Mouse (Mus musculus): ENCODE data around the gene Plcb3.

The Plcb3 gene

DNA sequence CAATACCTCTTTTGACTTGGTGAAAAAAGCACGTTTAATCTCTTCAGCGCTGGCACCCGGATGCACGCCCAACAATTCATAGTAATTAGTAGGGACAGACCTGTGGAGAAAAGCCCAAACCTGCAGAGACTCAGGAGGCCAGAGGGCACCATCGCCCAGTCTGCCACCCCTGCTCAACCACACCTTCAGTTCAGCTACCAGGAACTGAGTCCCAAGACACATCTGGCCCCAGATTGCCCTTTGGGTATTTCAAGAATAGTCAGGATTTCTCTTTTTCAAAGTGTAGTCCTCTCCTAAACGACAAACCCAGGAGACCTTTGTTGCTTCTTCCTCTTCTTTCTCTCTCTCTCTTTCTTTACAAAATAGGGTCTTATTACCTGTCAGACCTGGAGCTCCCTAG lies 14.4 kb upstream of the Plcb3 start:
- DNase-seq (ENCODE audit: low read depth), result no peak

- no peak for DNase-seq (ENCODE audit: low read depth)
Observed at GRCm38 (mm10) chr19:6989251-6989650, 13.0 kb upstream of the Plcb3 start.

DNA sequence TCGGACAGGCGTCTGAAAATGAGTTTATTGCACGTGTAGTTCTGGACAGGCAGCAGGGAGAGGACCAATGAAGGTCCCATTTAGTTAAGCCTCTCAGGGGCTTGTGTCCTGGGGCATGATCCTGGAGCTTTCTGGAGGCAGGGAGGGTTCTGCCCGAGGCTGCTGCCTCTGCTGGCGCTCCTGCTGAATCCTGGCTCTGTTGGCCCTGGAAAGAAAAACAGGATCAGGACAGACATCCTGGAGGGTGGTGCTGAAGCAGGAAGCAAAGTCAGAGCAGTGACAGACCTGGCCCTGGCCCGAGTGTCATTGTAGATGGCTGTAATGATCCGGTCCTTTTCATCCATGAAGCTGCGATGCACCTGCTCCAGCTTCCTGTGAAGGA lies 11.6 kb upstream of the Plcb3 start:
- no peak for DNase-seq (ENCODE audit: low read depth)

- DNase-seq (ENCODE audit: low read depth), result no peak
Observed at GRCm38 (mm10) chr19:6987061-6987903, 11.0 kb upstream of the Plcb3 start, which contains the start of gene Vegfb. Vegfb (minus strand) TSS chr19:6987651.

DNA sequence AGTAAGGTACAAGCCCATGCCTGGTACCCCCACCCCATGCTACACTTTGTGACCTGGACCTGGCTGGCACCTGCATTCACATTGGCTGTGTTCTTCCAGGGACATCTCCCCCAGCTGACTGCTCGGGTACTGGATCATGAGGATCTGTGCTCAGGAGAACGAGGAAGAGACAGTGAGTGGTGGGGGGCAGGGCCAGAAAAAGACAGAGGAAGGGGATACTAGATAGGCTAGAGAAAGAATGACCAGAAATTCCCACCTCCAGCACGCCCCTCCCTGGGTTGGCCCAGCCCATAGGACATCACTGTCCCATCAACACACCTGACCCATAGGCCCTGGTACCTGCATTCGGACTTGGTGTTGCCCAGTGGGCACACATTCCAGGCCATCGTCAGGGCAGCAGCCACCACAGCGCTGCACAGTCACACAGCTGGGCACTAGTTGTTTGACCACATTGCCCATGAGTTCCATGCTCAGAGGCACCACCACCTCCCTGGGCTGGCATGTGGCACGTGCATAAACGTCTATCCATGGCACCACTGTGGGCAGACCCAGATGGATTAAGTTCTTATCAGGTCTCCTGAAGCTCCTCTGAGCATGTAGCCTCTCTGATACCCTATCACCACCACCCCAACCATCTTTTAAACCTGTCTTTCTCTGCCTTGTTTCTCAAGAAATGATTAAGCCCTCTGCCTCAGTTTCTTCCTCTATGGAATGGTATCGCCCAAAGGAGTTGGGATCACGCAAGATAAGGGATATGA lies 9.9 kb upstream of the Plcb3 start:
- DNase-seq (ENCODE audit: low read depth), result no peak

DNA sequence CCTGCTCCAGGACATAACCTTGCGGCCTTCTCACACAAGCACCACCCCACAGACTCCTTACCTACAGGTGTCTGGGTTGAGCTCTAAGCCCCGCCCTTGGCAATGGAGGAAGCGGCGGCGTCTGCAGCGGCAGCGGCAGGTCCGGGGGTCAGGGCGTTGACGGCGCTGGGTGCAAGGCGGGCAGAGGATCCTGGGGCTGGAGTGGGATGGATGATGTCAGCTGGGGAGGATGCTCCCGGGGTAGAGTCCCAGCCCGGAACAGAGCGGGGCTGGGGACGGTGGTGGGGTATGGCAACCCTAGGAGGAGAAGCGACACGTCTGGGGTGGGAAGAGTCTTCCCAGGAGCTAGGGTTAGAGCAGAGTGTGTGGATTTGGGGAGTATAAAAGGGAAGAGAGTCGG lies 9.0 kb upstream of the Plcb3 start:
- DNase-seq (ENCODE audit: low read depth), result no peak

- no peak for DNase-seq (ENCODE audit: low read depth)
Observed at GRCm38 (mm10) chr19:6983621-6984020, 7.4 kb upstream of the Plcb3 start.

DNA sequence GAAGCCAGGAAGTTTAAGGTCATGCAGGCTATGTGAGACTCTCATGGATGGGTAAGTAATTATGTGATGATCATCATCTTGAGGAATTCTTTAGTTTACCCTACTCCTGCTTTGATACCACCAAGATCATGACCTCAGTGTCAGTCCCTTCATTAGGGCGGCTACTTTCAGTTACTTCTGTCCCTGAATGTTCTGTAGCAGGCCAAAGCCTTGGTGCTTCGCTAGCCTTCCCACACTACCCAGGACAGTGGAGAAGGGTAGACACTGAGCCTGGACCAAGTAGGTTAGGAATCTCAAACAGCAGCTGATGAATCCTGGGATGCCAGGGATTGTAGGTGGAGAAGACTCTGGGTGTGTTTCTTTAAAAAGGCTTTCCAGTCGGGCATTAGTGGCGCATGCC lies 5.2 kb upstream of the Plcb3 start:
- no peak for DNase-seq (ENCODE audit: low read depth)

DNA sequence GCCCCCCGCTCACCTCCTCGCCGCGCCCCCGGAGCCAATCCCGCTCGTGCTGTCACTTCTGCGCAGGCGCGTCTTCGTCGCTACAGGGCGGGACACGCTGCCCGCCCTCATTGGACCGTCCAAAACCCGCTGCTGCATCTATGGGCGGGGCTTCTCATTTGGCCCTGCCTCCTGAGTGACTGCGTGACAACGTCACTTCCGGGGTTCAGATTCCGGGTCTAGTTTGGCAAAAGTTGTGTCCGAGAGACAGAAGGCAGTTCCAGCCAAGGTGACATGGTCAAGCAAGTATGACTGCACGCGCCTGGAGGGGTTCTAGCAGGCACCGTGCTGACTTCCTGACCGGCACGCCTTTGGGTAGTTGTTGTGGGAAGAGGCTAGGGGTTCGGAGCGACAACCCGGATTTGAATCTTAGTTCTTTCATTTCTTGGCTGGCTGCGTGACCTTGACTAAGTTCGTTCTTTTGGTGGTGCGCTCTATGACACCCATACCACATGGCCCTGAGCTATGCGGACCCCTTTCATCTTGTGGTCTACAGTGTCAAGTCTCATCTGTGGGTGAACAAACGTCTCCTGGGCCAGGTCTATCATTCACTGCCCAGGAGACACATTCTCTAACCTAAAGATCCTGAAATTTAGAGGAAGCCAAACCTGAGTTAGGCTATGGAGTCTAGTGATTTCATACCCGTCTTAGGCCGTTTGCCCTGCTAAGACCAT lies 4.3 kb upstream of the Plcb3 start, which contains the start of gene Fkbp2:
TSS of gene Fkbp2 (minus strand) at position 121 of the 713 bp plus-strand sequence.
- peak; percentile 95 for DNase-seq (ENCODE audit: low read depth)

DNA sequence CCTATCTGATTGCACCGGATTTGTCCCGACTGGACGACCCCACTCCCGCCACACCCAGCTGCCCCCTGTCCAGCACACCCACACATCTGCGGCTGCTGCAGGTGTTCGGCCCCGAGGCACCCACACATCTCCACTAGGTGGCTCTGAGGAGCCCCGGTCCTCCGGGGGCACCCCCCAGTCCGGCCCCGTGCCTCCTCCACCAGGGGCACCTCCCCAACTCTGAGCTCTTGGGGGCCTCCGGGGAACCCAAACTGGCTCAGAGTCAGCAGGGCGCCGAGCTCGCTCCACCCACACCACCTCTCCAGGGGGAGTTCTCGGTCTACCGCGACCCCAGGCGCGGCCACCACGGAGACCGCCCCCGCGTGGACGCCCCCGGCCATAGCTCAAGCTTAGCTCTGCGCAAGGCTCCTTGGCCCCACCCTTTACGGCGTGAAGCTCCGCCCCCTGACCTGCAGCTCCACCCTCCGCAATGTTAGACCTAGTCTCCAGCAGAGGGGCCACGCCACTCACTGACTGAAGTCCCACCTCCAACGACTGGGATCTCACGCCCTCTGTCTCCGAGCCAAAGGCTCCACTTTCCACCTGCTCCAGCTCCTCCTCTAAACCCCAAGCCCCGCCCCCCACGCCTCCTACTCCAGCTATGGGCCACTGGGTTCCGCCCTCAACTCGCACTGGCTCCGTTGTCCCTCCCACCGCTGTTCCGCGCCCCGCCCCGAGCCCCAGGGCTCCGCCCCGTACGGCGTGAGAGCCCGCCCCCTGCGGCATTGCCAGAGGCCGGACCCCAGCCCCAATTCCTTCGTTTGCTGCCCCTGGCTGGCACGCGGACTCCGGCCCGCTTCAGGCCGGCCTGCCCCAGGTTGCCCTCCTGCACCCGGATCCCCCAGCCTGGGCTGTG lies 3.5 kb upstream of the Plcb3 start:
- peak; percentile 98 for DNase-seq (ENCODE audit: low read depth)

DNA sequence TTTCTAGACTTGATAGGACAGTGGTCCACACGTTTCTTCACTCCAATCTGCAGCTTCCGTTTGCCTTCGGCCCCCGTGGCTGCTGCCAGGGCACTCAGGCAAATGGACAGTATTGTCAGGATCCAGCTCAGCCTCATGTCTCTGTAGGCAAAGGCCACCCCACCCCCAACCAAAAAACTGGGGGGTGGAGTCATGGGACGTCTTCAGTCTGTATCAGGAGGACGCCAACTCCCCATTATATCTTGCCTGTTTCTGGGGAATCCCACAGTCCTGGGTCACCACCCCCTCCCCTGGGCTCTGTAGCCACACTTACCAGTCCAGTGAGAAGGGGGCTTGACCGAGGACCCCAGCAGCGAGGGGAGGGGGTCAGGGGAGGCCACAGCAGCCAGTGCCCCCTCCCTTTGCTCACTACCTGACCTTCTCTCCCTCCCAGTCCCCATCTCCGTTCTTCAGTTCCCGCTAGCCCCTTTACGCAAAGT lies 2.8 kb upstream of the Plcb3 start:
- no peak for DNase-seq (ENCODE audit: low read depth)

- no peak for DNase-seq (ENCODE audit: low read depth)
Observed at GRCm38 (mm10) chr19:6978639-6978974, 2.3 kb upstream of the Plcb3 start.

- no peak for DNase-seq (ENCODE audit: low read depth)
Observed at GRCm38 (mm10) chr19:6977759-6978638, 1.7 kb upstream of the Plcb3 start.

GRCm38 (mm10) chr19:6974211-6975205 lies 1.8 kb downstream of the Plcb3 start, which contains the start of gene Ppp1r14b:
Ppp1r14b (plus strand) TSS chr19:6974968.
- DNase-seq (ENCODE audit: low read depth), result peak; percentile 60

GRCm38 (mm10) chr19:6973581-6974190 lies 2.6 kb downstream of the Plcb3 start:
- DNase-seq (ENCODE audit: low read depth), result no peak

DNA sequence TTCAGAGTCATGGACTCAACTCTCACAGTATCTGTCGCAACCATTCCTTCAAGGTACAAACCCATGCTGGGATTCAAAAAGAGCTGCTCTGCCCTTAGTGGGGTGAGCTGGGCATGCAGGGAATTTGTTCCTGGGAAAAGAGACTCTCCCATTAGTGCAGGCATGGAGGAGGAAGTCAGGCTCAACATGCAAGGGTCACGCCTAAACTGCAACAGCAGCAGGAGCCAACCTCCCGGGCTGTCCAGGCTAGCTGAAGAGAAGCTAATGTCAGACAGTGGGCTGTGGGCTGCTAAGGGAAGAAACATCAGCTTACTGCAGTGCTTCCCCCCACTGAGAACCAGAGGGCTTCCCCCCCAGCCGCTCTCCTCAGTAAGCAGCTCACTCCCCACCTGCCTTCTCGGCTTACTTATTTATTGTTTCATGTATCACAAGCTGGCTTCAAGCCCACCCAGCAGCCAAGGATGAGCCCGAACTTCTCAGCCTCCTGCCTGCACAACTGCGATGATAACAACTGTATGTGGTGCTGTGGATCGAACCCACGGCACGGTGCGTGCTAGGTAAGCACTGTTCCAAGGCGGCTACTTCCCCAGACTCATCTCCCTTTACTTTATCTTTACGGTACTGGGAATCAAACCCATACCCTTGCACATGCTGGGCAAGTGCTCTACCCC lies 3.9 kb downstream of the Plcb3 start:
- DNase-seq (ENCODE audit: low read depth), result no peak

GRCm38 (mm10) chr19:6971644-6972043 lies 4.6 kb downstream of the Plcb3 start:
- no peak for DNase-seq (ENCODE audit: low read depth)

DNA sequence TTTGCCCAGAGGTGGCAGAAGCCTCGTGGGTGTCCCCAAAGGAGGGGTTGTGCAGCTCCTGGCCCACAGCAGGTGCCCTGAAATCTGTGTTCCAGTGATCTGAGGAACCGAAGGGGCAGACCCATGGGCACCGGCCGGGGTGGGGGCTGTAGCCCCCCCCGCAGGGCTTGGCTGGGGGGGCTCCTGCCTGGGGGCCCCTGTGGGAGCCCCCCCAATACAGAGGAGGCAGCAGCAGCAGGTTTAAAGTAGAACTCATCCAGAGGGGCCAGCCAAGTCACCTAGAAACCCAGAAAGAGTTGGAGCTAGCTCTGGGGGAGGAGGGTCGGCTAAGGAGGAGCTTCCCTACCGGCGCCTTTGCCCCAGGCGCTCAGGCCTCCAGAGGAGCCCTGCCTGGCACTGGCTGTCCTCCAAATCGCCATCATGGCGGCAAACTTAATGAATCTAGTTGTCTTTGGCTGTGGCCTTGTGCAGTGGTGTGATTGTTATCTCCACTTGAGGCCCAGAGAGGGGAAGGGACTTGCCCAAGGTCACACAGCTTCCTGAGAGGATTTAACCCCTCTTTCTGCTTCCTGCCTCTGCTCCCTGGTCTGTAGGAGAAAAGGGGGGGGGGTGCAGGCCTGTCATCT lies 5.7 kb downstream of the Plcb3 start:
- no peak for DNase-seq (ENCODE audit: low read depth)
